Mouse (Mus musculus) adrenal gland, postnatal 14 days (tissue): ENCODE measurements around the gene Olfr1306. TPM values are rescaled to one million over a fixed set of nuclear protein-coding genes. Genes with fewer than 3 reads are reported as not detected.

Source experiments
- DNase-seq: peaks from one replicate; pipeline ENCODE4 v3.0.0; 2021; ENCODE audit warnings: mixed read lengths
- long read RNA-seq, 2 experiments: library from polyadenylated mRNA; stranded (forward); transcript quantifications; one replicate each; pipeline ENCODE4 v2.0.0; 2021
- total RNA-seq: library from RNA; stranded (reverse); gene quantifications from 2 replicates; pipeline ENCODE4 v1.2.3, GENCODE M21; 2021

The Olfr1306 gene
- not detected in 2 replicates for total RNA-seq
- long read RNA-seq, experiment 1: 0 reads
- long read RNA-seq, experiment 2: 0 reads

DNA sequence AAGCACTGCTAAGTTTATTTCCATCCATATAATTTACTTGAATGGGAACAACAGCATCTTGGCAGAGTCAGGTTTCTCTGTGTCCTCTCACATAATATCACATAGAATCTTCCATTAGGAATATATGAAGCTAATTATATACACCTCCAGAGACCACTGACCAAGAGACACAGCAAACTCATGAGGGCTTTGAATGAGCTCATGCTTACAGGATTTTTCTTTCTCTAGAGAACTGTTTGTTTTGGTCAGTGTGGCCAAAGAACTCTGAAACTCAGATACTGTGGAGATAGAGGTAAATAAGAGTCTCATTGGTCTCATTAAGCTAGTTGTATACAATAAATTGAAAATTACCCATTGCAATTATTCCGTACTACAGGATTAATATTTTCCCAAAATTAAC is at the start of gene Olfr1306:
TSS of gene Olfr1306 (minus strand) at position 101 of the 400 bp plus-strand sequence.
- no peak for DNase-seq

DNA sequence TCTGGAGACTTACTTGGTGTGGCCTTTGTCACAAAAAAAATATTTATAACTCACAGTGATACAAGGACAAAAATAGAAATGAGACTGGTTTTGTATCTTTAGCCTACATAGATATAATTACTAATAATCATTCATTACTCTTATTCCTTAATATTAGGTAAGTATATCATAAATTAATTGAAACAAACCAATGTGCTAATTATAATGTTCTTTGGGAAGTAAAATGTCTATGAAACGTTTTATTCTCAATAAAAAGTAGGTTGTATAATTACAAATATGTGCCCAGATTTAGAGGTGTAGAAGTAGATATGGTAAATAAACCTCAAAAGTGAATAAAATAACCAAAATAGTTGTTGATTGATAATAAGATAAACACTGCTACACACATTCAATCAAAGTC is 48.8 kb upstream of the Olfr1306 start, which contains the start of gene Olfr1308:
TSS of gene Olfr1308 (minus strand) at position 101 of the 400 bp plus-strand sequence.
- no peak for DNase-seq

DNA sequence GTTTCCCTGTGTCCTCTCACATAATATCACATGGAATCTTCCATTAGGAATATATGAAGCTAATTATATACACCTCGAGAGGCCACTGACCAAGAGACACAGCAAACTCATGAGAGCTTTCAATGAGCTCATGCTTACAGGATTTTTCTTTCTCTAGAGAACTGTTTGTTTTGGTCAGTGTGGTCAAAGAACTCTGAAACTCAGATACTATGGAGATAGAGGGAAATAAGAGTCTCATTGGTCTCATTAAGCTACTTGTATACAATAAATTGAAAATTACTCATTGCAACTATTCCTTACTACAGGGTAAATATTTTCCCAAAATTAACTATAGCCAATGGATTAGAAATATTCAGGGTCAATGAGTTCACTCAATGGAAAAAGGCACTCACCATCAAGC is 33.3 kb upstream of the Olfr1306 start, which contains the start of gene Olfr1307:
TSS of gene Olfr1307 (minus strand) at position 101 of the 400 bp plus-strand sequence.
- DNase-seq: no peak

DNA sequence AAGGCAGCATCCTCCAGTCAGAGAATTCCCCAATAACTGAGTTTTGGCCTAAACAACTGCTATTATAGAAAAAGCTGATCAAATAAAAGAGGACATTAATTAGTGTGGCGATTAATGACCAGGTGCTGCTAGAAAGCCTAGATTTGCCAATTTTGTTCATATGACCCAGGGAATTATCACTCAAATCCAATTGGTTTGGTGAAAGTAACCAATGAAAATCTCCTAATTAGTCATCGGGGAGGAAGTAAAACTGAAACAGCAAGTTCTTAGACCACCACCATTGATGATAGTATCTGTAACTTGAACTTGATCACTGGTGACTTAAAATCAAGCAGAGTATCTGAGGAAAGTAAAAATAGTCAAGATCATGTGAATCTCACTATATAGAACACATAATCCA is 39.0 kb downstream of the Olfr1306 start, which contains the start of gene Olfr1305:
TSS of gene Olfr1305 (minus strand) at position 101 of the 400 bp plus-strand sequence.
- no peak for DNase-seq

Other genes with a start within 250 kb of the Olfr1306 start
- not detected in 2 replicates for gene Olfr1301, start 165.3 kb downstream of the Olfr1306 start, total RNA-seq
- not detected in 2 replicates for gene Olfr1302, start 138.8 kb downstream of the Olfr1306 start, total RNA-seq
- not detected in 2 replicates for gene Olfr1303, start 95.9 kb downstream of the Olfr1306 start, total RNA-seq
- not detected in 2 replicates for gene Olfr1305, start 39.1 kb downstream of the Olfr1306 start, total RNA-seq
- gene Olfr1307, start 33.2 kb upstream of the Olfr1306 start, total RNA-seq: 0.04 TPM in 1 of 2 replicates, not detected in the other
- gene Olfr1308, start 48.7 kb upstream of the Olfr1306 start, total RNA-seq: not detected in 2 replicates
- not detected in 2 replicates for gene Olfr1309, start 74.0 kb upstream of the Olfr1306 start, total RNA-seq
- gene Olfr1310, start 96.4 kb upstream of the Olfr1306 start, total RNA-seq: not detected in 2 replicates
- not detected in 2 replicates for gene Olfr1311, start 108.1 kb upstream of the Olfr1306 start, total RNA-seq
- not detected in 2 replicates for gene Olfr1312, start 134.0 kb upstream of the Olfr1306 start, total RNA-seq
- not detected in 2 replicates for gene Olfr1313, start 161.6 kb upstream of the Olfr1306 start, total RNA-seq
- not detected in 2 replicates for gene Olfr1314, start 180.5 kb upstream of the Olfr1306 start, total RNA-seq
- not detected in 2 replicates for gene Olfr1315-ps1, start 199.2 kb upstream of the Olfr1306 start, total RNA-seq
- gene Olfr1316, start 218.7 kb upstream of the Olfr1306 start, total RNA-seq: not detected in 2 replicates
- gene Olfr1317, start 224.1 kb upstream of the Olfr1306 start, total RNA-seq: not detected in 2 replicates
- not detected in 2 replicates for gene Olfr1318, start 237.9 kb upstream of the Olfr1306 start, total RNA-seq